Mouse (Mus musculus): ENCODE results near the gene Slc39a11. TPM values are rescaled to one million over a fixed set of nuclear protein-coding genes. Genes with fewer than 3 reads are reported as not detected.

The Slc39a11 gene
- polyA plus RNA-seq, 1 experiment from 2014 or later: 25.3 TPM

DNA sequence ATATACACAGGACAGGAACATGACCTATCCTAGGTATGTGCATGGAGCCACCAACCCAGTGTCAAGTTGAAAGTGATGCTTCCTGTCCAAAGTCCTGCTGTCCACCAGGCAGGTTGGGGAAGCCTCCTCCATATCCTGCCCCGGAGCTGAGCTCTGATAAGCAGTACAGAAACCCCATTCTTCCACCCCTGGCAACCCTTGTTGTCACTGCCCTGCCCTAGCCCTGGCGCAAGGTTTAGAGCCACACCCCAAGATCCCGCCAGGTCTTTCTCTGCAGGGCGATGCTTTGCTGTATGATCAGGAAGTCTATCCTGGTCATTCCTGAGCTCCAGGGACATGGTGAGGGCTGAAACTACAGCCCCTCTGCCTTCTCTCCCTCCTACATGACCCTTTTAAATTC, 396.7 kb downstream of the Slc39a11 start:
- Histone ChIP-seq H3K9me3 (no peaks in the 10 kb centered on the region), H3K4me1 (replicated peaks) (peaks cover 44% of the 10 kb centered on the region), H3K4me3 (no peak overlapping the region), H3K27me3 (ENCODE audit: insufficient read depth, poor library complexity, severe bottlenecking) (no peaks in the 10 kb centered on the region), H3K36me3 (no peaks in the 10 kb centered on the region), H3K27ac (no peak overlapping the region)
- WGBS: 93% methylated on average over 4 of the region's 4 CpGs
- DNase-seq (ENCODE audit: low spot score): no peak

- H3K36me3 ChIP-seq: no peaks in the 10 kb centered on the region
- WGBS: 91% methylated on average over 7 of the region's 7 CpGs
These were observed 398.7 kb downstream of the Slc39a11 start for GRCm38 (mm10) chr11:113251172-113251571.

DNA sequence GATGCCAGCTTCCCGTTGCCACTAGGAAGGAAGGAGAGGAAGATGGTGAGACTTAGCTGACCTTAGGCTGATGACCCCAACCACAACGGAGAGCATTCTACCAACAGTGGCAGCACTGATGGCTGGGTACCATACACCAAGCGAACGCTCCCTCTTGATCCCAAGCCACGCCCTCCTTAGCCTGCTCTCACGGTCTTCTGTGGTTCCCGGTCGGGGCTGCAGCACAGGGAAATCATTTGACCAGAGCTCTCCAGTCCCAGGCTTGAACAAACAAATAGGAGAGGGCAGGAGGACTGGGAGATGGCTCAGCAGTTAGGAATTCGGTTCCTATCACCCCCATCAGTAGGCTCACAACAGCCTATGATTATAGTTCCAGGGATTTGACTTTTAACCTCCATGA, 403.4 kb downstream of the Slc39a11 start:
- H3K9me3 ChIP-seq: no peaks in the 10 kb centered on the region
- DNase-seq (ENCODE audit: low spot score): no peak
- WGBS: 74% methylated on average over 9 of the region's 9 CpGs

More at GRCm38 (mm10) chr11:113251172-113251571, 398.7 kb downstream of the Slc39a11 start:
- Histone ChIP-seq H3K4me1 (replicated peaks) (peaks cover 26% of the 10 kb centered on the region), H3K27me3 (ENCODE audit: insufficient read depth, poor library complexity, severe bottlenecking) (no peaks in the 10 kb centered on the region), H3K4me3 (no peak overlapping the region), H3K27ac (no peak overlapping the region), H3K9me3 (no peaks in the 10 kb centered on the region)
- DNase-seq (ENCODE audit: low spot score): no peak

GRCm38 (mm10) chr11:113245666-113246065, 404.2 kb downstream of the Slc39a11 start:
- Histone ChIP-seq H3K4me3 (no peak overlapping the region), H3K27me3 (ENCODE audit: insufficient read depth, poor library complexity, severe bottlenecking) (no peaks in the 10 kb centered on the region), H3K4me1 (replicated peaks) (peaks cover 11% of the 10 kb centered on the region), H3K36me3 (no peaks in the 10 kb centered on the region), H3K27ac (peak overlapping the region; percentile 66), H3K9me3 (no peaks in the 10 kb centered on the region)
- 65% methylated on average over 10 of the region's 10 CpGs for WGBS
- peak; percentile 15 for DNase-seq (ENCODE audit: low spot score)

More for the DNA sequence above, 403.4 kb downstream of the Slc39a11 start:
- Histone ChIP-seq H3K27ac (peak overlapping the region; percentile 66), H3K27me3 (ENCODE audit: insufficient read depth, poor library complexity, severe bottlenecking) (no peaks in the 10 kb centered on the region), H3K4me1 (replicated peaks) (peaks cover 13% of the 10 kb centered on the region), H3K36me3 (no peaks in the 10 kb centered on the region), H3K4me3 (no peak overlapping the region)

GRCm38 (mm10) chr11:113234432-113234831, 415.4 kb downstream of the Slc39a11 start:
- H3K36me3 ChIP-seq: no peaks in the 10 kb centered on the region
- no peak overlapping the region for H3K27ac ChIP-seq
- WGBS: 91% methylated on average over 2 of the region's 2 CpGs
- H3K27me3 ChIP-seq (ENCODE audit: insufficient read depth, poor library complexity, severe bottlenecking): no peaks in the 10 kb centered on the region
- H3K4me3 ChIP-seq: no peak overlapping the region
- DNase-seq (ENCODE audit: low spot score): no peak
- no peaks in the 10 kb centered on the region for H3K9me3 ChIP-seq
- peaks cover 30% of the 10 kb centered on the region for H3K4me1 ChIP-seq (replicated peaks)

DNA sequence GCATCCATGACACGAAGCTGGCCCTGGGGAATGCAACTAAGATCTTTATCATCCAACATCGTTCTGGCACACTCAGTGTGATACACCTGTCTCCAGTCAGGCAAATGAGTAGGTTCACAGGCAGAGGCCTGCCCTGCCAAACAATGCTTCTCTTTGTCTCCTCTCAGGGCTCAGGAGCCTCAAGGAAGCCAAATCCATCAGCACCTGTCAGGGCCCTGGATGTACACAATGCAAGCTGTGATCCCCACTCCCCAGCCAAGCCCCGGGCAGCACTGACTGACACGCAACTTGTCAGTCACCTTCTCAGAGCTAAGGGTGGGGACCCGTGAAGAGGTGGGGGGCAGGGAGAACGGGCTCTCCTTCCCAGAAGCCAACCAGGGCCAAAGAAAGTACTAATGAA, 417.8 kb downstream of the Slc39a11 start:
- Histone ChIP-seq H3K4me3 (no peak overlapping the region), H3K9me3 (no peaks in the 10 kb centered on the region), H3K27ac (peak overlapping the region; percentile 60), H3K27me3 (ENCODE audit: insufficient read depth, poor library complexity, severe bottlenecking) (peaks cover 8% of the 10 kb centered on the region), H3K4me1 (replicated peaks) (peaks cover 30% of the 10 kb centered on the region), H3K36me3 (no peaks in the 10 kb centered on the region)
- WGBS: 14% methylated on average over 6 of the region's 6 CpGs
- peak; percentile 45 for DNase-seq (ENCODE audit: low spot score)

- WGBS: 62% methylated on average over 6 of the region's 6 CpGs
- DNase-seq (ENCODE audit: low spot score): peak; percentile 35
- no peak overlapping the region for H3K4me3 ChIP-seq
These were observed 419.3 kb downstream of the Slc39a11 start for GRCm38 (mm10) chr11:113230410-113231132.

DNA sequence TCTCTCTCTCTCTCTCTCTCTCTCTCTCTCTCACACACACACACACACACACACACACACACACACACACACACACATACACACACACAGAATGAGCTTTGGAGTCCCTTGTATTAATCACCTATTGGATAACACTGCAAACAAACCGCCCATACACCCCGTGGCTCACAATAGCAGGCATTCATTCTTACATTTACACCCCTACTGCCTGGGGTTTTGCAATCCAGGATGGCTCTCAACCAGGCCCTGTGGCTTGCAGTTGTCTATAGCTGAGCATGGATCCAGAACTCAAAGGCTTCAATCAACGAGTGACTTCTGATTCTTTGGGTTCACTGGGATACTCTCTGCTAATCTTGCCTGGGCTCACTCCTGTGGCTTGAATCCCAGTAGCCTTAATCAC, 424.1 kb downstream of the Slc39a11 start:
- peak overlapping the region; percentile 13; the same call in 1 of the 2 replicates for H3K27ac ChIP-seq
- DNase-seq (ENCODE audit: low spot score): no peak
- H3K27me3 ChIP-seq (ENCODE audit: insufficient read depth, poor library complexity, severe bottlenecking): peaks cover 15% of the 10 kb centered on the region
- H3K4me3 ChIP-seq: no peak overlapping the region
- WGBS: 61% methylated on average over 3 of the region's 3 CpGs
- H3K9me3 ChIP-seq: no peaks in the 10 kb centered on the region
- H3K4me1 ChIP-seq (replicated peaks): peaks cover 33% of the 10 kb centered on the region
- no peaks in the 10 kb centered on the region for H3K36me3 ChIP-seq

More at GRCm38 (mm10) chr11:113230410-113231132, 419.3 kb downstream of the Slc39a11 start:
- Histone ChIP-seq H3K27ac (peak overlapping the region; percentile 30; the same call in 1 of the 2 replicates), H3K4me1 (replicated peaks) (peaks cover 30% of the 10 kb centered on the region), H3K36me3 (no peaks in the 10 kb centered on the region), H3K9me3 (no peaks in the 10 kb centered on the region), H3K27me3 (ENCODE audit: insufficient read depth, poor library complexity, severe bottlenecking) (peaks cover 15% of the 10 kb centered on the region)

GRCm38 (mm10) chr11:113223756-113224323, 426.0 kb downstream of the Slc39a11 start:
- H3K4me3 ChIP-seq: no peak overlapping the region
- DNase-seq (ENCODE audit: low spot score): no peak
- no peaks in the 10 kb centered on the region for H3K9me3 ChIP-seq
- peaks cover 30% of the 10 kb centered on the region for H3K4me1 ChIP-seq (replicated peaks)
- 75% methylated on average over 4 of the region's 4 CpGs for WGBS
- no peaks in the 10 kb centered on the region for H3K36me3 ChIP-seq
- H3K27me3 ChIP-seq (ENCODE audit: insufficient read depth, poor library complexity, severe bottlenecking): peaks cover 10% of the 10 kb centered on the region
- H3K27ac ChIP-seq: 0 out of 2 replicates have a peak overlapping the region, but pooled peaks have one; percentile 25

DNA sequence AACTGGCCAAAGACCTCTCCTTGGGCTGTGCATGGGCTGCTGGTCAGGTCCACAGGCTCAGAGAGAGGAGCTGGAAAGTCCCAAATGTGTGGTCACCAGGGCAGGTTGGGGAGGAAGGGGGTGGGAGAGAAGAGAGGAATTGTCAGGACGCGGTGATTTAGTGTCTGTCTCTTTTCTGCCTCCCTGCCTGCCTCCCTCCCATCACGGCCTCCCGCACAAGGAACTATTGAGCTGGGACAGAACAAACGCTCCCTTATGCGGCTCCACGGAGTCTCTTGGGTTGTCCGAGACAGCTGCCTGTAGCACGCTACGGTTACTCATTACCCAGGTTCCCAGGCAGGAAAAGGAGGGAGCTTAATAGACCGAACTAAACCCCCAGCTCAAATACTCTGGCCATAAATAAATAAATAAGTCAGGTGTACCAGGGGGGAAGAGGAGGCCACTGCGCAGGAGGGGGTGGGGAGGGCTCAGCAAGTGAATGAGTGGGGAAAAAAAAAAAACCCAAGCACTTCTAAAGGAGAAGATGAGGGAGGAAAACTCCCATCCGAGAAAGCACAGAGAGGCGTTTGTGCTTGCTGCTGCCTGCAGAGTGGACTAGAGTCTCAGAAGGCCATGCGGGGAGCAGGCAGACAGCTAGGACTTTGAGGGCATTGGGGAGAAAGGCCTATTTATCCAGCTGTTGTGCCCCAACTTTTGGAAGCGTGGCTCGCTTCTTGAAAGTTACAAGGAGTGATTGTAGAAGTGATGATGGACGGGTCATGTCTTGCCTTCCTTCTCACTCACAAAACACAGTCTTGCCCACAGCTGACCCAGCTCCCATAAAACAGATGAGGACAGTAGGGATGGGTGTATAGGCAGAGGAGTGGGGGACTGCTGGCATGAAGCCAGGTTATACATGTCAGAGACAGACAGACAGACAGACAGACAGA, 428.3 kb downstream of the Slc39a11 start:
- H3K4me3 ChIP-seq: peak overlapping the region; percentile 6; the same call in 1 of the 2 replicates
- peak; percentile 57 for DNase-seq (ENCODE audit: low spot score)
- no peaks in the 10 kb centered on the region for H3K36me3 ChIP-seq
- H3K27ac ChIP-seq: peak overlapping the region; percentile 83
- 33% methylated on average over 18 of the region's 18 CpGs for WGBS
- H3K9me3 ChIP-seq: no peaks in the 10 kb centered on the region
- H3K4me1 ChIP-seq (replicated peaks): peaks cover 30% of the 10 kb centered on the region
- H3K27me3 ChIP-seq (ENCODE audit: insufficient read depth, poor library complexity, severe bottlenecking): peaks cover 5% of the 10 kb centered on the region

GRCm38 (mm10) chr11:113220649-113221048, 429.2 kb downstream of the Slc39a11 start:
- WGBS: 80% methylated on average over 2 of the region's 2 CpGs
- DNase-seq (ENCODE audit: low spot score): no peak
- no peak overlapping the region for H3K4me3 ChIP-seq
- H3K27me3 ChIP-seq (ENCODE audit: insufficient read depth, poor library complexity, severe bottlenecking): peaks cover under 1% of the 10 kb centered on the region
- H3K9me3 ChIP-seq: no peaks in the 10 kb centered on the region
- H3K36me3 ChIP-seq: no peaks in the 10 kb centered on the region
- H3K27ac ChIP-seq: peak overlapping the region; percentile 83
- peaks cover 30% of the 10 kb centered on the region for H3K4me1 ChIP-seq (replicated peaks)

- Histone ChIP-seq H3K27ac (no peak overlapping the region), H3K4me1 (replicated peaks) (no peaks in the 10 kb centered on the region), H3K4me3 (no peak overlapping the region), H3K36me3 (no peaks in the 10 kb centered on the region), H3K9me3 (no peaks in the 10 kb centered on the region), H3K27me3 (ENCODE audit: insufficient read depth, poor library complexity, severe bottlenecking) (peaks cover 22% of the 10 kb centered on the region)
- WGBS: 93% methylated on average over 7 of the region's 7 CpGs
- DNase-seq (ENCODE audit: low spot score): no peak
These were observed 435.1 kb downstream of the Slc39a11 start for GRCm38 (mm10) chr11:113214741-113215140.

Data from hindbrain, embryonic 10.5 days (tissue).